Mouse (Mus musculus): ENCODE measurements around the gene Amotl1. TPM values are rescaled to one million over a fixed set of nuclear protein-coding genes. Genes with fewer than 3 reads are reported as not detected.
"Not testable (repeated sequence)": the region's sequence is repeated elsewhere in the genome, so short reads cannot be mapped to it uniquely, and the experiment has no call there.

Amotl1 gene
- 33.3 and 35.3 TPM in 2 replicates for polyA plus RNA-seq (2015; fragmentation: Nextera tagmentation; extraction: Ambion mirVana)

DNA sequence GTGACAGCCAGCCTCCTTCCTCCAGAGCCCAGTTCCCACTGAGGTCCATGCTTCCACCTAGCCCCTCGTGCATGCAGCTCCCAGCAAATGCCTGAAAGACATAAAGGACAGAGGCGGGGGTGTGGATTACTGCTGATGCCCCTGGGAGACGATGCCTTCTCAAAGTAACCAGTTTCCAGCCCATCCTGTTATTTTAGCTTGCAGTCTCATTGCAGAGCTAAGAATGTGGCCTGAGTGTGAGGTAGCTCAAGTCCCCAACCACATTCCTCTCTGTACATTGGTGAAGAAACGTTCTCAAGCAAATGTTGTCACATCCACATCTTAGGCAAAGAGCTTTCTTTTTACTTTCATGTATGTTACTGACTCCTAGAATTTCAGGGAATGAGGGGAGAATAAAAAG is at the start of gene Amotl1:
TSS of gene Amotl1 (minus strand) at position 101 of the 400 bp plus-strand sequence.
- no peaks in the 10 kb centered on the region for H3K9me3 ChIP-seq
- WGBS, result 43% methylated on average over 4 of the region's 4 CpGs
- no peaks in the 10 kb centered on the region for H3K36me3 ChIP-seq
- no peak within 1 kb of the TSS for H3K27ac ChIP-seq
- no peak within 1 kb of the TSS for H3K4me2 ChIP-seq (replicated peaks)
- no peak within 1 kb of the TSS for H3K9ac ChIP-seq
- H3K4me3 ChIP-seq, result no peak within 1 kb of the TSS
- ATAC-seq (ENCODE audit: low FRiP score, low read depth), result no peak
- H3K4me1 ChIP-seq, result peaks cover 34% of the 10 kb centered on the region
- H3K27me3 ChIP-seq, result no peaks in the 10 kb centered on the region

DNA sequence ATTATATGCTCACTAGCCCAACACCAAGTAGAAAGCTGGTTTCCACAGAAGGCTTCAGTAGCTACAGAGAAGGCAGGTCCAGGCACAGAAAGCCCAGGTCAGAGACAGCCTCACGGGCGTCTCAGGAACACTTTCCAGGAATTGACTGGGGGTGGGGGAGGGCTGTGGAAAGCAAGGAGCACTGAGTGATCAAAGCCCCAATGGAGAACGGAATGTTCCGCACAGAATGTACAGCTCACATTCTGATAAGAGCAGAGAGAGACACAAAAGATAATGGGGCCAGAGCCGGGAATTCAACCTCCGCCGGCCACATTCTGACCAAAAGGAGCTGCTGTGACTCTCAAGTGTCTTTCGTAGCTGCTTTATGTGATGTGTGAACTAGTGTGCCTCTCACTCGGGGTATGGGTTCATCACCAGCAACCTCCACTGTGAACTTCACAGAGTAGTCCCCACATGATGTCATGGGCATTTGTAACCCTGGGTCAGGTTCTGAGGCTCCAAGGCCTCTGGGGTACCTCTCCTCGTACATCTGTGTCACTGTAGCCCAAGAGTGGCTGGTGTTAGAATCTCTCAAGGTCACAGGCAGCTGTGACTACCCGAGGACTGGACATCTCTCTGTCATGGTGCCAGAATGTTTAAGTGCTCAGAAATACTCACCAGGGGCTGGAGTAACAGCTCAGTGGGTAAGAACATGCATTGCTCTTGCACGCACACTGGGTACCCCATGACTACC is 44.7 kb upstream of the Amotl1 start:
- Histone ChIP-seq H3K4me2 (replicated peaks) (no peak overlapping the region), H3K36me3 (no peaks in the 10 kb centered on the region), H3K27me3 (no peaks in the 10 kb centered on the region), H3K4me1 (peaks cover 1% of the 10 kb centered on the region; the same call in 1 of the 2 replicates), H3K4me3 (no peak overlapping the region), H3K9ac (no peak overlapping the region), H3K9me3 (no peaks in the 10 kb centered on the region), H3K27ac (no peak overlapping the region)
- ATAC-seq (ENCODE audit: low FRiP score, low read depth), result no peak
- WGBS, result 69% methylated on average over 12 of the region's 12 CpGs

DNA sequence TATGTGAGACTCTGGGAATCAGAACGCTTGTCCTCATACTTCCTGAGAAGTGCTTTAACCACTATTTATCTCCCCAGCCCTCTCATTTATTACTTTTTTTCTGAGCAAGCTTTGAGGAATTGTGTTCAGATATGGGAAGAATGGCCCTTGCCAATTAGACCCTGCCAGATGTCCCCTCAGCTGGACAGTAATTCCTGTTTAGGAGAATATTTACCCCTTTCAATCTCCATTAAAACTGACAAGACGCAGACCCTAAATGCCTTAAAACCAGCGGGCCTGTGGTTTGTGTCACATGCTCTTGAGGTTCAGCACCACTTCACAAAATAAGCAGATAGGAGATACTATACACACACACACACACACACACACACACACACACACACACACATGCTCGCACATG is 39.5 kb upstream of the Amotl1 start:
- no peaks in the 10 kb centered on the region for H3K9me3 ChIP-seq
- no peaks in the 10 kb centered on the region for H3K27me3 ChIP-seq
- WGBS, result 29% methylated on average over 4 of the region's 4 CpGs
- no peak for ATAC-seq (ENCODE audit: low FRiP score, low read depth)
- H3K27ac ChIP-seq, result no peak overlapping the region
- H3K4me1 ChIP-seq, result peaks cover 12% of the 10 kb centered on the region; the same call in 1 of the 2 replicates
- H3K9ac ChIP-seq, result no peak overlapping the region
- no peak overlapping the region for H3K4me3 ChIP-seq
- H3K4me2 ChIP-seq (replicated peaks), result no peak overlapping the region
- no peaks in the 10 kb centered on the region for H3K36me3 ChIP-seq

DNA sequence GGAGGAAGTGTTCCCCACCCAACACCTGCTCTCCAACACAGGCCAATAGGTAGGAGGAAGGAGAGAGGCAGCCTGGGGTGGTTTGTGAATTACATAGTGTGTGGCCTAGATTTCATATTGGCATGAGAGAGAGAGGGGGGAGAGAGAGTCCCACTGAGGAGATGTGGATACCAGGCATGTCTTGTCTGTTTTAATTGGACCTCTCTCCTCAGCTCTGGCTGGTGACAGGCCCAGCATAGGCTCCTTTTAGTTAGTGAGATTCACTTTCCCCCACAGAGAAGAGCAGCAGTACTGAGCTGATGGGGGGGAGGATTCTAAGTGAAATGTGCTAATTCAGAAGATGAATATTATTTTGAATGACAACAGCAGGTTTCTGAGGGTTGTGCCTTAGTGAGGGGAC is 37.9 kb upstream of the Amotl1 start:
- peaks cover 12% of the 10 kb centered on the region; the same call in 1 of the 2 replicates for H3K4me1 ChIP-seq
- ATAC-seq (ENCODE audit: low FRiP score, low read depth), result no peak
- no peak overlapping the region for H3K27ac ChIP-seq
- H3K4me2 ChIP-seq (replicated peaks), result no peak overlapping the region
- H3K27me3 ChIP-seq, result no peaks in the 10 kb centered on the region
- H3K4me3 ChIP-seq, result no peak overlapping the region
- no peak overlapping the region for H3K9ac ChIP-seq
- H3K9me3 ChIP-seq, result peaks cover 5% of the 10 kb centered on the region
- no peaks in the 10 kb centered on the region for H3K36me3 ChIP-seq

- no peak for ATAC-seq (ENCODE audit: low FRiP score, low read depth)
- Histone ChIP-seq H3K9me3 (peaks cover 5% of the 10 kb centered on the region), H3K27ac (no peak overlapping the region), H3K4me3 (no peak overlapping the region), H3K4me1 (peaks cover 19% of the 10 kb centered on the region; the same call in 1 of the 2 replicates), H3K27me3 (no peaks in the 10 kb centered on the region), H3K4me2 (replicated peaks) (no peak overlapping the region), H3K36me3 (no peaks in the 10 kb centered on the region), H3K9ac (no peak overlapping the region)
- WGBS, result 77% methylated on average over 2 of the region's 2 CpGs
Measured at GRCm38 (mm10) chr9:14680584-14680983, 35.7 kb upstream of the Amotl1 start.

DNA sequence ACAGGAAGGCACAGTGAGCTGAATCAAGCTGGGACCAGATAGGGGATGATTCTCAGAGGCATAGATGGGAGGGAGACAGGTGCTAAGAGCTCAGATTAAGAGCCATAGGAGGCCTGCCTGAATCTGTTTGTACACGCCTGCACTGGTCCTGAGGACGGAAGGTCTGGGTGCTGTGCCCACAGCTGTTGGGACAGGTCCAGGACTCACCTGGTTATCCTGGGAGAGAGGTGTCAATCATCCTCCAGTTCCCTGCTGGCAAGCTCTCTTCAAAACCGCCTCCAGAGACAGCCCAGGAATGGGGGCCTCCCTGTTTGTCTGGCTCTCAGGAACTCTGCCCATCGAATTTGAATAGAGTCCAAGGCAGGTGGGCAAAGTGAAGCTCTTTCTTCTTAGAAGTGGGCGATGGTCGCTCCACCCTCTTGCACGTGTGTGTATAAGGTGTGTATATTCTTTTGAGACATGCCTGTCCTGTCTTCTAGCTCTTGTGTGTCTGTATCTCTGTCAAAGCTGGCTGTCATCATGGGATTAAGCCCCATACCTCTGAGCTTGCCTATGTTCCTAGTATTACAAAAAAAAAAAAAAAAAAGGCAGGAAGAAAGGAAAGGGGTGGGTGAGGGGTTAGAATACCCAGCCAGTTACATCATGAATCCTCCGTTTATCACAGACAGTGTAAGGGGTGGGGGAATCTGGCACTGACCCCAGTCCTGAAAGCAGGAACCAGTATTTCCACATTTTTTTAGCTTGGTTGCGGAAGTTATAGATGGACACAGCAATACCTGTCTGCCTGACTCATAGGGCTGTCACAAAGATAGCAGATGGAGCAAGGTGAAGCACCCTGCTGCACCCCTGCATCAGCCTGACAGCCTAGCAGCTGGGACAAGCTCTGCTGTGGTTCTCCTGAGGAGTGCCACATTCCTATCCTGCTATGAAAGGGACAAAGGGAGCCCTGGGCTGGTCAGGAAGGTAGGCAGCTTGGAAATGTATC is 31.1 kb upstream of the Amotl1 start:
- H3K4me3 ChIP-seq, result no peak overlapping the region
- H3K27me3 ChIP-seq, result no peaks in the 10 kb centered on the region
- WGBS, result 57% methylated on average over 9 of the region's 9 CpGs
- peaks cover 5% of the 10 kb centered on the region for H3K9me3 ChIP-seq
- no peaks in the 10 kb centered on the region for H3K36me3 ChIP-seq
- peak; percentile 44; the same call in 1 of the 2 replicates for ATAC-seq (ENCODE audit: low FRiP score, low read depth)
- no peak overlapping the region for H3K4me2 ChIP-seq (replicated peaks)
- H3K4me1 ChIP-seq, result peaks cover 23% of the 10 kb centered on the region
- no peak overlapping the region for H3K9ac ChIP-seq
- no peak overlapping the region for H3K27ac ChIP-seq

DNA sequence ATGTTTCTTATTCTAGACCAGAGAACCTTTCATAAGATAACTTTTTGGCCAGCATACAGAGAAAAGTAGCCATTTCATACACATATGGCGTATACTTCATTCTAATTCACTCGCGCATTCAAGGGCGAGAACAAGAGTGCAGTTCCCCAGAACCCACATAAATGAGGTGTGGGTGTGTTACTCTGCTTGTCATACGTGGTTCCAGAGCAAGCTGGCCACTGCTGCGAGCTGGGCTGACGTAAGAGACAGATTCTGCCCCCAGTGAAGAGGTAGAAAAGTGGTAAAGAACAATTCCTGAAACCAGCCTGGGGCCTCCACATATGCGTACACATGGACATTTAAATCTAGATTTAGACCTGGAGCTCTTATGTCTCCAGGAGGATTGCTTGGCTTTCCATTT is 29.6 kb upstream of the Amotl1 start:
- peaks cover 23% of the 10 kb centered on the region for H3K4me1 ChIP-seq
- H3K36me3 ChIP-seq, result no peaks in the 10 kb centered on the region
- ATAC-seq (ENCODE audit: low FRiP score, low read depth), result no peak
- 85% methylated on average over 8 of the region's 8 CpGs for WGBS
- peaks cover 5% of the 10 kb centered on the region for H3K9me3 ChIP-seq
- no peaks in the 10 kb centered on the region for H3K27me3 ChIP-seq
- no peak overlapping the region for H3K27ac ChIP-seq
- H3K9ac ChIP-seq, result no peak overlapping the region
- no peak overlapping the region for H3K4me3 ChIP-seq
- H3K4me2 ChIP-seq (replicated peaks), result no peak overlapping the region

GRCm38 (mm10) chr9:14673109-14673508 is 28.3 kb upstream of the Amotl1 start:
- ATAC-seq (ENCODE audit: low FRiP score, low read depth), result peak; percentile 62
- Histone ChIP-seq H3K36me3 (no peaks in the 10 kb centered on the region), H3K9ac (no peak overlapping the region), H3K9me3 (no peaks in the 10 kb centered on the region), H3K4me2 (replicated peaks) (no peak overlapping the region), H3K27ac (peak overlapping the region; percentile 66; the same call in 1 of the 2 replicates), H3K4me1 (peaks cover 23% of the 10 kb centered on the region), H3K27me3 (no peaks in the 10 kb centered on the region), H3K4me3 (no peak overlapping the region)
- WGBS, result 24% methylated on average over 4 of the region's 4 CpGs

- H3K4me3 ChIP-seq; H3K36me3 ChIP-seq; H3K27me3 ChIP-seq; ATAC-seq (ENCODE audit: low FRiP score, low read depth); H3K9ac ChIP-seq; H3K27ac ChIP-seq; H3K4me2 ChIP-seq (replicated peaks); H3K9me3 ChIP-seq: not testable (repeated sequence)
- WGBS, result 64% methylated on average over 5 of the region's 5 CpGs
- peaks cover 23% of the 10 kb centered on the region for H3K4me1 ChIP-seq
Measured at GRCm38 (mm10) chr9:14671965-14672364, 27.1 kb upstream of the Amotl1 start.

DNA sequence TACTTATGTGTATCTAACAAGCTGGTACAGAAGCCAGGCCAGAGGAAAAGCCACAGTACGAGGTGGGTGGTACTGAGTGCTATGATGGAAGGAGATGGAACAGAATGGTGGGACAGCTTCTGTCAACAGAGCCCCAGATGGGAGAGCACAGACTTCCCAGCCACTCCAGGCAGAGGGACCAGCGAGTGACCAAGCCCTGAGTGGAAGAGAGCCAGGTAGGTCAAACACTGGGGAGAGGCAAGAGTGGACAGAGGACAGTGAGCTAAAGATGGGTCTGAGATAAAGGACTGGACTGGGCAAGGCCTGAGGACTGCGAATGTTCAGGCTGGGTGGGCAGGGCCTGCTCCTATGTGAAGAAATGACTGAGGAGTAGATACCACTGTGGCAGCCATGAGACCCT is 23.5 kb upstream of the Amotl1 start:
- H3K36me3 ChIP-seq, result no peaks in the 10 kb centered on the region
- peaks cover 11% of the 10 kb centered on the region for H3K4me1 ChIP-seq
- WGBS, result 86% methylated on average over 3 of the region's 3 CpGs
- no peak overlapping the region for H3K4me3 ChIP-seq
- ATAC-seq (ENCODE audit: low FRiP score, low read depth), result no peak
- no peak overlapping the region for H3K9ac ChIP-seq
- no peaks in the 10 kb centered on the region for H3K9me3 ChIP-seq
- no peak overlapping the region for H3K4me2 ChIP-seq (replicated peaks)
- no peak overlapping the region for H3K27ac ChIP-seq
- no peaks in the 10 kb centered on the region for H3K27me3 ChIP-seq

DNA sequence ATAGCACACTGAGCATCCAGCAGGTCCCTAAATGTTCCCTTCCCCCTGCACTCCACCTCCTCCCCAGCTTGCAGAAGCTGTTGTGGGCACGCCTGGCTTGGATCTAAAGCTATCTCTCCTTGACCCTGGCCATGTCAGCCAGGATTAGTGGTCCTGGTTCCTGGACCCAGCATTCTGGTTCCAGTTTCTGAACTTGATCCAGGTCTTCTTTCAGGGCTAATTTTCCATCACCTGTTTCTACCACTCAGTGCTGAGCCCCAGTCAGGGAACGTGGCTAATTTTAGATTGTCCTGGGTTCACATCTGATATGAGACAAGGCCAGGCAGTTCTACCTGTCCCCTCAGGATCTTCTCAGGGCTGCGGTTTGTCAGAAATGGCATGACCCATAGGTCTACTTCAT is 21.2 kb upstream of the Amotl1 start:
- Histone ChIP-seq H3K4me1 (0 out of 2 replicates have a peak, but pooled peaks cover 5% of the 10 kb centered on the region), H3K36me3 (no peaks in the 10 kb centered on the region), H3K4me2 (replicated peaks) (no peak overlapping the region), H3K9me3 (no peaks in the 10 kb centered on the region), H3K27me3 (no peaks in the 10 kb centered on the region), H3K27ac (no peak overlapping the region), H3K4me3 (no peak overlapping the region), H3K9ac (no peak overlapping the region)
- WGBS, result 81% methylated on average over 3 of the region's 3 CpGs
- no peak for ATAC-seq (ENCODE audit: low FRiP score, low read depth)

GRCm38 (mm10) chr9:14663591-14663990 is 18.7 kb upstream of the Amotl1 start:
- Histone ChIP-seq H3K4me3 (no peak overlapping the region), H3K27ac (no peak overlapping the region)
- WGBS, result 96% methylated on average over 2 of the region's 2 CpGs

More at GRCm38 (mm10) chr9:14663591-14663990, 18.7 kb upstream of the Amotl1 start:
- Histone ChIP-seq H3K4me2 (replicated peaks) (no peak overlapping the region), H3K4me1 (0 out of 2 replicates have a peak, but pooled peaks cover 5% of the 10 kb centered on the region), H3K9me3 (no peaks in the 10 kb centered on the region), H3K27me3 (no peaks in the 10 kb centered on the region), H3K36me3 (no peaks in the 10 kb centered on the region), H3K9ac (no peak overlapping the region)
- ATAC-seq (ENCODE audit: low FRiP score, low read depth), result no peak

Measured in limb, embryonic 13.5 days (tissue).